Mouse (Mus musculus): ENCODE measurements around the gene Paox.

Paox gene

DNA sequence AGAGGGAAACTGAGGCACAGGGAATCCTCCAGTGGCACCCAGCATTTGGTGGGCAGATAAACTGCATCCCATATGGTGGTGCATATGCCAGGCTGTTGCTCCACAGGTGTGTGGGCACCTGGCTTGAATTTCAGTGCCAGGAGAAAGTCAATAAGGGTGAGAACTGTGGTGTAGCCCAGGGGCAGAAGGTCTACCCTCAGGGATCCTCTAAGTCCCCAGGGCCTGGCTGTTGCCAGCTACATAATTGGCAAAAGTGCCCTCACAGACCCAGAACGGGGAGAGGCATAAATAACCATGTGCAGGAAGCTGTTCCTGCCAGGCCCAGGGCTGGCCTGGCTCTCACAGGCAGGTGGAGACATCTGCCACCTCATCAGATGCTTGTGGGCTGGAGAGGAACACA, 57.3 kb downstream of the Paox start, which contains the start of gene Olfr523:
Gene Olfr523, plus strand, starts transcription at position 282 of the 400 bp plus-strand sequence.
- no peak for DNase-seq

DNA sequence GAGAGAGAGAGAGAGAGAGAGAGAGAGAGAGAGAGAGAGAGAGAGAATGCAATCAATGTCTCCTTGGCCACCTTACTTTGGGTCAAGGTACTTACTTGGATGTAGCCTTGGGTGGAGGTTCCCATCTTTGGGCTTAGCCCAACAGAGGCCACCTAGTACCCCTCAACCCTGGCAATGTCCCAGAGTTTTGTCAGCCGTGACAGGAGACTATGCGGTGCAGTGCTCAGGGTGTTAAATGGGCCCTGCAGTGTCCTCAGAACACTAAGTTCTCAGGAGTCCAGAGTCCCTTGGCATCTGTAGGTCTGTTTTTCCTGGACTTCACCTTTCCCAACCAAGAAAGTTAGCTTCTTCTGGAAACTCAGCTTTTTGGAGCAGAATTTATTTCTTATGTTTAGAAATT, 63.6 kb downstream of the Paox start:
- DNase-seq: no peak

DNA sequence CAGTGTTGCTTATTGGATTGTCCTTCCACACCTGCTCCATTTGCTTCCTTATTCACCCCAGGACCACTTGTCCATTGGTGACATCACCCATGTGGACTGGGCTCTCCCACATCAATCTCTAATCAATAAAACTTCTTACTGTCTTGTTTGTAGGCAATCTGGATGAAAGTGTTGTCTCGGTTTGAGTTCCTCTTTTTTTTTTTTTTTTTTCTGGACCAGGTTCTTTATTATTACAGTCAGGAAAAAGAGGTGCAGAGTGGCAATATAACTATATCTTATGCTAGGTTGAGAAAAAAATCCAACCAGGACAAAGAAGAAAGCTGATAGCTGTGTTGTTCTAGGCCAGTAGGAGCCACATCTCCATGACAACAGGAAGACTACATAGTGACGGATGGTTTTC, 65.1 kb downstream of the Paox start:
- no peak for DNase-seq

DNA sequence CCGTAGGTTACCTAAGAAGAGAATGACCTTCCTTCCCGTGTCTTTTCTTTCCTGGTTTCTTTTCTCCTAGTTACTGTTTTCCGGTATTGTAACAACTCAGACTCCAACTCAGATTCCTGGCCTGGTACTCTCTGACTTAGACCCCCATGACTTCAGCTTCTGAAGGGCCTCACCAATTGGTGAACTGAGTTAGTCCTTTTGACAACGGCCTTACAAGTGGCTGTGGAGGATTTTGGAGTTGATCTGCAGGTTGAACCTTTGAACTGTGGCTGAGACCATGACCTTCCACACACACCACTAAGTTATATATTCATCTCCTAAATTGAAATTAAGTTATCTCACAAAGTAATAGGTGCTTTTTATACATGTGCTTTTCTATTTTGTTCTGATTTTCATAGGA, 68.6 kb downstream of the Paox start:
- no peak for DNase-seq

Data from lung, postnatal 10 days (tissue).